ENCODE assay signal across 24 mouse cellular contexts in the genomic region with DNA sequence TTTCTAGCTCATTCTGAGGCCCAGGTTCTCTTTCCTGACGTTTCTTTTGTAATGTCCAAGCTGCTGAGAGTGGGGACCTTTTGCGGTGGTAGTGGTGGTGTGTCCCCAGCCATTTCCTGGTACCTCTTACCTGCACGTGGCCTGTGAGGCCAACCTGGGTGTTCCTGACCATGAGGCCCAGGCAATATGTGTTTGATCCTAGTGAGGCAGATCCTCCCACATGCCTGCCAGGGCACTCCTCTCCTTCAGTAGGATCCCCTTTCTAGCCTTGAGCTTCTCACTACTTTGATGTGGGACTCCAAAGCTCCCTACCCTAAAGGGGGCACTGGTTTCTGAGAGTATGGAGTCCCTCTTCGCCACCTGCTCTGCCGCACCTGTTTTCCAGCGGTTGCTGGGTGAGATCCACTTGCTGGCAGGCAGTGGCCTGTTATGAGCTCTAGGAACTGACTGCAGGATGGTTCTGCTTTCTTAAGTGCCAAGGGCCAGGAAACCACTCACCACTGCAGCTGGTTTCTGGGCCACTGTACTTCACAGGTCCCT.
A peak's percentile ranks its signal among the peaks of the same experiment; 100 is the strongest.
DNase-seq lines count a peak whose midpoint lies in the region; ATAC-seq and TF ChIP-seq lines count a peak whose summit lies in the region.
"Had no signal": no experiment of that assay in that cellular context is flagged by ENCODE, and none has a peak within 500 bp of the region (broad histone marks: within the 10 kb centered on the region; RNA-seq: fewer than 3 reads in every experiment).

No protein-coding gene starts in this region.

- H3K27me3 ChIP-seq in intestine, embryonic 16.5 days (replicated peaks; ENCODE audit: control insufficient read depth, insufficient read depth, low read length), result no peaks in the 10 kb centered on the region
- H3K27me3 ChIP-seq in intestine, embryonic 15.5 days (replicated peaks), result no peaks in the 10 kb centered on the region
- 0 out of 2 replicates have a peak, but pooled peaks cover 3% of the 10 kb centered on the region for H3K27me3 ChIP-seq in limb, embryonic 13.5 days
- H3K27me3 ChIP-seq in thymus, adult 2 months (ENCODE audit: control insufficient read depth, insufficient read depth, low read length), result no peaks in the 10 kb centered on the region
- H3K27me3 ChIP-seq in heart, embryonic 10.5 days (ENCODE audit: insufficient read depth, poor library complexity, severe bottlenecking), result peaks cover 10% of the 10 kb centered on the region; the same call in 1 of the 2 replicates
- H3K27me3 ChIP-seq: midbrain, embryonic 12.5 days; Patski had no signal

- peak; percentile 41 for ATAC-seq in intestine, embryonic 16.5 days
- no peak; the same call in 1 of the 2 replicates for ATAC-seq in intestine, embryonic 15.5 days
- no peak for ATAC-seq in limb, embryonic 13.5 days (ENCODE audit: low FRiP score, low read depth)
- ATAC-seq: forebrain, embryonic 16.5 days; hindbrain, embryonic 16.5 days; intestine, postnatal 0 days; liver, postnatal 0 days; Patski had no signal

- no peak overlapping the region for H3K9ac ChIP-seq in intestine, embryonic 16.5 days (ENCODE audit: low read depth, low read length)
- H3K9ac ChIP-seq in intestine, embryonic 15.5 days, result no peak overlapping the region
- no peak overlapping the region for H3K9ac ChIP-seq in limb, embryonic 13.5 days
- H3K9ac ChIP-seq: heart, embryonic 13.5 days; kidney, embryonic 15.5 days; liver, postnatal 0 days; midbrain, embryonic 12.5 days had no signal

- no peaks in the 10 kb centered on the region for H3K36me3 ChIP-seq in intestine, embryonic 16.5 days (ENCODE audit: control insufficient read depth, insufficient read depth, low read length)
- no peaks in the 10 kb centered on the region for H3K36me3 ChIP-seq in intestine, embryonic 15.5 days
- no peaks in the 10 kb centered on the region for H3K36me3 ChIP-seq in limb, embryonic 13.5 days
- H3K36me3 ChIP-seq in thymus, adult 2 months (ENCODE audit: control insufficient read depth, insufficient read depth, low read length), result no peaks in the 10 kb centered on the region
- H3K36me3 ChIP-seq in heart, embryonic 10.5 days, result no peaks in the 10 kb centered on the region
- H3K36me3 ChIP-seq: forebrain, embryonic 10.5 days; heart, embryonic 13.5 days; kidney, embryonic 15.5 days; midbrain, embryonic 12.5 days had no signal

- TF ChIP-seq CTCF in thymus, adult 2 months (IDR thresholded peaks at IDR 0.05; ENCODE audit: borderline replicate concordance, control insufficient read depth, extremely low read depth, insufficient read depth, low read length, poor library complexity), result no peak

- WGBS in intestine, embryonic 16.5 days, result 66% methylated on average over 6 of the region's 6 CpGs
- WGBS in intestine, embryonic 15.5 days, result 72% methylated on average over 6 of the region's 6 CpGs
- 61% methylated on average over 6 of the region's 6 CpGs for WGBS in limb, embryonic 13.5 days
- WGBS in thymus, adult 2 months, result 12% methylated on average over 6 of the region's 6 CpGs
- 79% methylated on average over 6 of the region's 6 CpGs for WGBS in heart, embryonic 10.5 days

- H3K4me3 ChIP-seq in intestine, embryonic 16.5 days (ENCODE audit: low read length), result no peak overlapping the region
- no peak overlapping the region for H3K4me3 ChIP-seq in intestine, embryonic 15.5 days (replicated peaks)
- no peak overlapping the region for H3K4me3 ChIP-seq in limb, embryonic 13.5 days
- H3K4me3 ChIP-seq in thymus, adult 2 months (ENCODE audit: control insufficient read depth, insufficient read depth, low read length), result 0 out of 2 replicates have a peak overlapping the region, but pooled peaks have one; percentile 1
- H3K4me3 ChIP-seq in heart, embryonic 10.5 days, result no peak overlapping the region
- H3K4me3 ChIP-seq: forebrain, embryonic 10.5 days; heart, adult 2 months; heart, embryonic 13.5 days; kidney, embryonic 15.5 days; midbrain, embryonic 12.5 days had no signal

- no peak for TF ChIP-seq POLR2A in thymus, adult 2 months (IDR thresholded peaks at IDR 0.05; ENCODE audit: control insufficient read depth, extremely low read depth, insufficient read depth, low read length, poor library complexity)

- H3K4me1 ChIP-seq in intestine, embryonic 16.5 days (ENCODE audit: control insufficient read depth, insufficient read depth, low read length), result peaks cover 17% of the 10 kb centered on the region
- H3K4me1 ChIP-seq in intestine, embryonic 15.5 days (replicated peaks), result peaks cover 19% of the 10 kb centered on the region; the same call in 1 of the 2 replicates
- H3K4me1 ChIP-seq in limb, embryonic 13.5 days, result peaks cover 52% of the 10 kb centered on the region
- H3K4me1 ChIP-seq in thymus, adult 2 months (replicated peaks; ENCODE audit: control insufficient read depth, insufficient read depth, low read length), result peaks cover 59% of the 10 kb centered on the region
- peaks cover 15% of the 10 kb centered on the region for H3K4me1 ChIP-seq in heart, embryonic 10.5 days
- H3K4me1 ChIP-seq: heart, embryonic 13.5 days; midbrain, embryonic 12.5 days had no signal

- H3K27ac ChIP-seq in intestine, embryonic 16.5 days (ENCODE audit: low read length), result no peak overlapping the region
- H3K27ac ChIP-seq in intestine, embryonic 15.5 days, result no peak overlapping the region
- peak overlapping the region; percentile 73 for H3K27ac ChIP-seq in limb, embryonic 13.5 days
- H3K27ac ChIP-seq in thymus, adult 2 months (ENCODE audit: control insufficient read depth, insufficient read depth, low read length), result peak overlapping the region; percentile 84
- no peak overlapping the region for H3K27ac ChIP-seq in heart, embryonic 10.5 days
- H3K27ac ChIP-seq: forebrain, embryonic 10.5 days; heart, adult 2 months; heart, embryonic 13.5 days; kidney, embryonic 15.5 days; midbrain, embryonic 12.5 days had no signal

- no peak overlapping the region for H3K4me2 ChIP-seq in intestine, embryonic 16.5 days (ENCODE audit: low read depth, low read length)
- no peak overlapping the region for H3K4me2 ChIP-seq in intestine, embryonic 15.5 days (replicated peaks)
- no peak overlapping the region for H3K4me2 ChIP-seq in limb, embryonic 13.5 days (replicated peaks)
- H3K4me2 ChIP-seq: heart, embryonic 13.5 days; kidney, embryonic 15.5 days; liver, embryonic 11.5 days; midbrain, embryonic 12.5 days had no signal

- peak; percentile 74 for DNase-seq in thymus, adult 2 months
- DNase-seq in thymus, postnatal 36 days, result peak; percentile 66 to 84
- no peak for DNase-seq in layer of hippocampus, adult 18-20 months (ENCODE audit: low spot score in 2 of 2)
- DNase-seq in heart, embryonic 10.5 days (ENCODE audit: low spot score), result no peak
- DNase-seq in right cerebral cortex, postnatal 10 days (ENCODE audit: low spot score in 2 of 2), result no peak
- DNase-seq: cerebellum, adult 8-10 months; heart, adult 2 months; layer of hippocampus, postnatal 36 days; left cerebral cortex, postnatal 4 days; liver, postnatal 0 days; lung, postnatal 36 days; right cerebral cortex, postnatal 14 days had no signal

- no peaks in the 10 kb centered on the region for H3K9me3 ChIP-seq in intestine, embryonic 16.5 days (ENCODE audit: control insufficient read depth, low read length)
- H3K9me3 ChIP-seq in intestine, embryonic 15.5 days, result no peaks in the 10 kb centered on the region
- H3K9me3 ChIP-seq in limb, embryonic 13.5 days, result no peaks in the 10 kb centered on the region
- no peaks in the 10 kb centered on the region for H3K9me3 ChIP-seq in heart, embryonic 10.5 days
- H3K9me3 ChIP-seq: forebrain, embryonic 10.5 days; heart, embryonic 13.5 days; kidney, embryonic 15.5 days; midbrain, embryonic 12.5 days had no signal

Comparison
In these comparisons a context has a peak if more than half of its experiments do, and no peak if none do; other contexts are left out.
1. H3K27ac ChIP-seq: peak in limb, embryonic 13.5 days (single experiment) and thymus, adult 2 months (single experiment); none in intestine, embryonic 16.5 days (single experiment), intestine, embryonic 15.5 days (single experiment) and heart, embryonic 10.5 days (single experiment).
2. DNase-seq: peak in thymus, adult 2 months (single experiment) and thymus, postnatal 36 days (2 of 2); none in layer of hippocampus, adult 18-20 months (0 of 2), heart, embryonic 10.5 days (single experiment) and right cerebral cortex, postnatal 10 days (0 of 2).